Comparison of ENCODE assay signal across 8 mouse cellular contexts in the genomic region with DNA sequence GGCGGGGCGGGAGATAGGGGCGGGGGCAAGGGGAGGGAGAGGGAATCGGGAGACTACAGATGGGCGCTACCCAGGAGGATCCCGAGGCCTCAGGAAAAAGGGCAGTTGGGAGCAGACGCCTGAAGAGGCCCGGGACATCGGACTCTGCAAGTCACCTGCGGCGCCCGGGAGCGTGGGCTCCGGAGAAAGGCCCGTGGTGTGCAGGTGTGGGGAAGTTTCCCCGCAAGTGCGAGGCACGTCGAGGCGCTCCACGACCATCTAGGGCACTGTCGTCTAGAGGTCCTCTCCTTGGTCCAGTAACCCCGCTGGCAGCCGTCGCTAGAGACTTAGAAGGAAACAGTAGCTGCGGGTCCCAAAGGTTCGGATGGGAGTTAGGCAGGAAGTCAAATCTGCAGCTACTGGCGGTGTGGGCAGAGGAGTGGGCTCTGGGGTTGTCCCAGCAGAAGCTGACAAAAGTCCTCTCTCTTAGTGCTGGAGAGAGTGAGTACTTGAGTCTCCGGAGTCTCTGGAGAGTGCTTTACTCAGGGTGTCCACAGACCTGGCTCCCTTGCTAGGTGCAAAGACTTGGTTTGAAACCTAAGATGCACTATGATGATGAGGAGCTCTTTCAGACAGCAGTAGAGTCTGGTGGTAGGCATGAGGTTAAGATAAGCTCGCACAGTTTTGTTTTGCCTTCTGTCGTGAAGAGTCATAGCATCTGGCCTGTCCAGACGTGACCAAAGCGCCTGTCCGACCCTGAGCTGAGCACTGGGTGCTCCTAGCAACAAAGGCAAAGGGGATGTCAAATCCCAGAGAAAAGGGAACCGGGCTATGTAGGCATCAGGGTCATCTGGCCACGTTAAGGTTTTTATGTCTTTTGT.
DNase-seq lines count a peak whose midpoint lies in the region; ATAC-seq and TF ChIP-seq lines count a peak whose summit lies in the region.

No protein-coding gene starts in this region.

- 1% methylated on average over 36 of the region's 36 CpGs for WGBS in heart, embryonic 10.5 days
- WGBS in heart, adult 2 months: 7% methylated on average over 36 of the region's 36 CpGs
- 8% methylated on average over 36 of the region's 36 CpGs for WGBS in forebrain, embryonic 15.5 days
- 6% methylated on average over 34 of the region's 36 CpGs for WGBS in limb, embryonic 15.5 days
- 5% methylated on average over 35 of the region's 36 CpGs for WGBS in stomach, embryonic 15.5 days

- TF ChIP-seq CTCF in heart, adult 2 months (IDR thresholded peaks at IDR 0.05): no peak

- H3K27me3 ChIP-seq in heart, embryonic 10.5 days (ENCODE audit: insufficient read depth, poor library complexity, severe bottlenecking): peaks cover 66% of the 10 kb centered on the region
- H3K27me3 ChIP-seq in heart, adult 2 months (ENCODE audit: control insufficient read depth, insufficient read depth, low read length): peaks cover 10% of the 10 kb centered on the region
- H3K27me3 ChIP-seq in forebrain, embryonic 15.5 days: peaks cover 51% of the 10 kb centered on the region
- H3K27me3 ChIP-seq in limb, embryonic 15.5 days: peaks cover 63% of the 10 kb centered on the region
- peaks cover 52% of the 10 kb centered on the region for H3K27me3 ChIP-seq in stomach, embryonic 15.5 days (replicated peaks)

- H3K4me2 ChIP-seq in forebrain, embryonic 15.5 days (replicated peaks): peak overlapping the region; percentile 79
- peak overlapping the region; percentile 84 for H3K4me2 ChIP-seq in limb, embryonic 15.5 days
- H3K4me2 ChIP-seq in stomach, embryonic 15.5 days: peak overlapping the region; percentile 84

- no peaks in the 10 kb centered on the region for H3K79me2 ChIP-seq in heart, adult 2 months (replicated peaks; ENCODE audit: control insufficient read depth, insufficient read depth, low read length)

- no peaks in the 10 kb centered on the region for H3K9me3 ChIP-seq in heart, embryonic 10.5 days
- no peaks in the 10 kb centered on the region for H3K9me3 ChIP-seq in forebrain, embryonic 15.5 days
- H3K9me3 ChIP-seq in limb, embryonic 15.5 days: no peaks in the 10 kb centered on the region
- no peaks in the 10 kb centered on the region for H3K9me3 ChIP-seq in stomach, embryonic 15.5 days

- peak; percentile 62 for ATAC-seq in forebrain, embryonic 15.5 days (replicated peaks)
- no peak for ATAC-seq in limb, embryonic 15.5 days (ENCODE audit: insufficient number of reproducible peaks, low FRiP score, low TSS enrichment, low read depth)
- peak; percentile 18; the same call in 1 of the 2 replicates for ATAC-seq in stomach, embryonic 15.5 days (ENCODE audit: insufficient read depth, low FRiP score, low read depth)

- peaks cover 11% of the 10 kb centered on the region for H3K4me1 ChIP-seq in heart, embryonic 10.5 days
- no peaks in the 10 kb centered on the region for H3K4me1 ChIP-seq in heart, adult 2 months (ENCODE audit: control insufficient read depth, insufficient read depth, low read length)
- H3K4me1 ChIP-seq in forebrain, embryonic 15.5 days: peaks cover 27% of the 10 kb centered on the region
- peaks cover 22% of the 10 kb centered on the region for H3K4me1 ChIP-seq in limb, embryonic 15.5 days
- H3K4me1 ChIP-seq in stomach, embryonic 15.5 days: peaks cover 13% of the 10 kb centered on the region

- H3K36me3 ChIP-seq in heart, embryonic 10.5 days: no peaks in the 10 kb centered on the region
- no peaks in the 10 kb centered on the region for H3K36me3 ChIP-seq in heart, adult 2 months (ENCODE audit: control insufficient read depth, insufficient read depth, low read length)
- no peaks in the 10 kb centered on the region for H3K36me3 ChIP-seq in forebrain, embryonic 15.5 days
- H3K36me3 ChIP-seq in limb, embryonic 15.5 days: no peaks in the 10 kb centered on the region
- H3K36me3 ChIP-seq in stomach, embryonic 15.5 days: no peaks in the 10 kb centered on the region

- DNase-seq in heart, embryonic 10.5 days (ENCODE audit: low spot score): no peak
- DNase-seq in heart, adult 2 months: no peak
- peak; percentile 24 for DNase-seq in ES-CJ7 (ENCODE audit: low read depth, low spot score)
- no peak for DNase-seq in adrenal gland, adult 8-10 months
- no peak for DNase-seq in left cerebral cortex, postnatal 25 days (ENCODE audit: low spot score in 2 of 2)

- peak overlapping the region; percentile 53 for H3K27ac ChIP-seq in heart, embryonic 10.5 days
- no peak overlapping the region for H3K27ac ChIP-seq in heart, adult 2 months
- H3K27ac ChIP-seq in forebrain, embryonic 15.5 days (replicated peaks): no peak overlapping the region
- H3K27ac ChIP-seq in limb, embryonic 15.5 days: no peak overlapping the region
- no peak overlapping the region for H3K27ac ChIP-seq in stomach, embryonic 15.5 days

- no peak overlapping the region for H3K9ac ChIP-seq in heart, adult 2 months (ENCODE audit: low read depth, low read length)
- peak overlapping the region; percentile 35 for H3K9ac ChIP-seq in forebrain, embryonic 15.5 days (replicated peaks)
- H3K9ac ChIP-seq in limb, embryonic 15.5 days: 0 out of 2 replicates have a peak overlapping the region, but pooled peaks have one; percentile 20
- no peak overlapping the region for H3K9ac ChIP-seq in stomach, embryonic 15.5 days

- TF ChIP-seq POLR2A in heart, adult 2 months (IDR thresholded peaks at IDR 0.05; ENCODE audit: insufficient read depth, low read depth, low read length): no peak

- peak overlapping the region; percentile 68 for H3K4me3 ChIP-seq in heart, embryonic 10.5 days
- no peak overlapping the region for H3K4me3 ChIP-seq in heart, adult 2 months
- H3K4me3 ChIP-seq in forebrain, embryonic 15.5 days: peak overlapping the region; percentile 42
- H3K4me3 ChIP-seq in limb, embryonic 15.5 days: peak overlapping the region; percentile 43
- H3K4me3 ChIP-seq in stomach, embryonic 15.5 days (replicated peaks): peak overlapping the region; percentile 42

- intact Hi-C loops in heart, adult 2 months (cut with DNase I): no loop called here
- intact Hi-C loops in left cerebral cortex, postnatal 25 days (cut with DNase I): no loop called here

- TF ChIP-seq EP300 in heart, adult 2 months (IDR thresholded peaks at IDR 0.05; ENCODE audit: insufficient read depth, low read depth, low read length): no peak

Comparison
In these comparisons a context has a peak if more than half of its experiments do, and no peak if none do; other contexts are left out.
1. H3K9ac ChIP-seq: peak in forebrain, embryonic 15.5 days (single experiment) and limb, embryonic 15.5 days (single experiment); none in heart, adult 2 months (single experiment) and stomach, embryonic 15.5 days (single experiment).
2. Peak in every context shown above with its lines, with median percentiles within 50 percentile points of each other: H3K4me2 ChIP-seq.